Mouse (Mus musculus): ENCODE measurements around the gene March6. TPM values are rescaled to one million over a fixed set of nuclear protein-coding genes. Genes with fewer than 3 reads are reported as not detected.

Gene March6
- polyA plus RNA-seq, 1 experiment, result 23.7 TPM

DNA sequence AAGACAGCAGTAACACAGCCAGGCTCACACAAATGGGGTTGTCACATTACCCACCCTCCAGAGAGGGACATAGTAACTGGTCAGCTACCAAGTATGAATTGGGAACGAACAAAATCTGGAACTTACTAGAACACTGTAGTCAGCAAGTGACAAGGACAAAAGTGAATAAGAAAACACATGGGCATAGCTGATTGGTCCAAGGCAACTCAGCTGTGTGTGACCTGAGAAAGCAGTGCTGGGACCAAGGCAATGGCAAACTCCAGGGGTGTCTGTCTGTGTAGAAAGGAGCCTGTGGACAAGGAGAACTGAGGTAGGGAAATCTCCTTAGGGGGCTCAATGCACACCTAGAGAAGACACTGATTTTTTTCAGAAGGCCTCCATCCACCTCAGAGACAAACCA is 19.1 kb downstream of the March6 start:
- no peak for DNase-seq (ENCODE audit: low read depth)

DNA sequence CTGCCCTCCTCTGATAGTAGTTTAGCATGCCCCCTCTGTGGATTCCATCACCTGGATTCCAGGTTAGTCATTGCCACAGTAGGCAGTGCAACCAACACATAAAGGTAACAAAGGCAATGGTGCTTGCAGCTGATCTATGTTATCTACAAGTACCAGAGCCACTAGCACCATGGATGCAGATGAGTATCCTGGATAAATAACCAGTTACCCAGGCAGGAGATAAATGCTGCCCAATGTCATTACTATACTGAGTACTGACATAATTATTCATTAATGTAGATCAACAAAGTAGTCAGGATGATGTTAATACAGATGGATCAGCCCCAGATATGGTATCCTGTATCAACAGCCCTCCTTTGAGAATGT is 19.5 kb downstream of the March6 start:
- no peak for DNase-seq (ENCODE audit: low read depth)

DNA sequence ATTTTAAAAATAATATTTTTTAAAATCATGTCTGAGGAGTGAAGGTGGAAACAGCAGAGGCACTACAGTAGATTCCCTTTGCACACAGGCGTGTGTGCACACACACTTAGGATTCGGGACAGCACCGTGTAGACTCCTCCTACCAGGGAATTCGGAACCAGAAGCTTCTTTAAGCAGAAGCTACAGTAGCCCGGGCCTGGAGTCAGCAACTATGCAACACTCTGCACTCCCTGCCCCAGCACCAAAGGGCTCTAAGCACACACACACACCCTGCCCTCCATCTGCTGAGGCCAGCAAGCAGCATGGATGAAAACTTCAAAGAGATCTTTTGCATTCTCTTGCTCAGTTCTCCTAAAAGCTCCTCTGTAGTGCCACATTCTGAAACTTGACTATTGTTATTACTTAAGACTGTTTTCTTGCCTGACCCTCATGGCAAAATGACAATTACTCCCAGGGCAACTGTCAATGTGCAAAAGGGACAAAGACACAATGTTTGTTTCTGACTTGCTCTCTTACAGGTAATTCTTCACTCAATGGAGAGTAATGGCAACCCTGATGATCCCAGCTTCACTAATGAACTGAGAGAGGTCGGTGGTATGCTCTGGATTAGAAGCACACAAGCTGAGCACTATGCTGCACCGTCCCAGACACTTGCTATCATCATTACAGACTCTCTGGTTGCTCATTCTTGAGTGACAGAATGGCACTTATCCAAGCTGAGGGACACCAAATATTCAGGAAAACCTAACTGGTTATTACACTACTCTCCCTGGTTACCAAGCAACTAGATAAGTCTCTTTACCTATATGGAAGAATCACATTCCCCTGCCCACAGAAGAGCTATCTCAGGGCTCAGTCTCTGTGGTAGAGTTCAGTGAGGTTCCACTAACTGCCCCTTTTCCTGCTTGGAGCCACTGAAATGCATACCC is 20.1 kb downstream of the March6 start:
- no peak for DNase-seq (ENCODE audit: low read depth)

GRCm38 (mm10) chr15:31505082-31505481 is 25.8 kb downstream of the March6 start:
- DNase-seq (ENCODE audit: low read depth), result no peak

DNA sequence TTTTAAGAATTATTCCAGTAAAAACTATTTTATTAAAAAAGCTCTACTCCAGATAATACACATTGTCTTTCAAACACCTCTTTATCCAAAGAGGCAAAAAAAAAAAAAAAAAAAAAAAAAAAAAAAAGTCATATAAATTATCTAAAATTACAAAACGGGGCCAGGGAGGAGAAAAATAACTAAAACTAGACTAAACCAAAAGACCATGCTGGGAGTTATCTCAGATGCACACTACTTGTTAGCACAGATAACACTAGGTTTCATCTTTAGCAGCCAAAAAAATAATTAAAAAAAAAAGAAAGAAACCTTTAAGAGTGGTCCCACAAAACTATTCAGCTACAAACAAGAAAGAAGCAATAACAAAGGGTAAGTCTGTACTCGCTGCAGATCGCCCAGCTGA is 27.4 kb downstream of the March6 start:
- no peak for DNase-seq (ENCODE audit: low read depth)

GRCm38 (mm10) chr15:31502996-31503395 is 27.9 kb downstream of the March6 start:
- DNase-seq (ENCODE audit: low read depth), result no peak

- no peak for DNase-seq (ENCODE audit: low read depth)
Observed at GRCm38 (mm10) chr15:31502313-31502712, 28.5 kb downstream of the March6 start.

GRCm38 (mm10) chr15:31494803-31495202 is 36.0 kb downstream of the March6 start:
- DNase-seq (ENCODE audit: low read depth), result no peak

- no peak for DNase-seq (ENCODE audit: low read depth)
Observed at GRCm38 (mm10) chr15:31494310-31494709, 36.5 kb downstream of the March6 start.

DNA sequence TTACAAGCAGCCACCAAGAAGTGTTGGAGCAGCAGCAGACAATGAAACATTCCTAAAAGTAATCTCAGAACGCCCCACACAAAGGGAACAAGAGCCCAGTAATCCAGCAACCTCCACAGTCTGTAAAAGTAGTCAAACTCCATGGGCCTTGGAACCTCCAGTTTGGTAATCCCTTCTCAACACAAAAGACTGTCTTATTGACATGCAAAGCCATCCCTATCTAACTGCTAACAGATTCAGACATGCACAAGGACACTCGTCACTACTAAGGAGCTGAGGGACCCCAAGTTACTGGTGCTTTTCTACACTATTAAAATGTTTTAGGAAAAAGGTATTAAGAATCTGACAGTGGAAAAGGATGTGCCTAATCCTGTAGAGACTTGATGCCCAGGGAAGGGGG is 43.4 kb downstream of the March6 start:
- DNase-seq (ENCODE audit: low read depth), result no peak

- DNase-seq (ENCODE audit: low read depth), result no peak
Observed at GRCm38 (mm10) chr15:31476678-31477077, 54.2 kb downstream of the March6 start.

DNA sequence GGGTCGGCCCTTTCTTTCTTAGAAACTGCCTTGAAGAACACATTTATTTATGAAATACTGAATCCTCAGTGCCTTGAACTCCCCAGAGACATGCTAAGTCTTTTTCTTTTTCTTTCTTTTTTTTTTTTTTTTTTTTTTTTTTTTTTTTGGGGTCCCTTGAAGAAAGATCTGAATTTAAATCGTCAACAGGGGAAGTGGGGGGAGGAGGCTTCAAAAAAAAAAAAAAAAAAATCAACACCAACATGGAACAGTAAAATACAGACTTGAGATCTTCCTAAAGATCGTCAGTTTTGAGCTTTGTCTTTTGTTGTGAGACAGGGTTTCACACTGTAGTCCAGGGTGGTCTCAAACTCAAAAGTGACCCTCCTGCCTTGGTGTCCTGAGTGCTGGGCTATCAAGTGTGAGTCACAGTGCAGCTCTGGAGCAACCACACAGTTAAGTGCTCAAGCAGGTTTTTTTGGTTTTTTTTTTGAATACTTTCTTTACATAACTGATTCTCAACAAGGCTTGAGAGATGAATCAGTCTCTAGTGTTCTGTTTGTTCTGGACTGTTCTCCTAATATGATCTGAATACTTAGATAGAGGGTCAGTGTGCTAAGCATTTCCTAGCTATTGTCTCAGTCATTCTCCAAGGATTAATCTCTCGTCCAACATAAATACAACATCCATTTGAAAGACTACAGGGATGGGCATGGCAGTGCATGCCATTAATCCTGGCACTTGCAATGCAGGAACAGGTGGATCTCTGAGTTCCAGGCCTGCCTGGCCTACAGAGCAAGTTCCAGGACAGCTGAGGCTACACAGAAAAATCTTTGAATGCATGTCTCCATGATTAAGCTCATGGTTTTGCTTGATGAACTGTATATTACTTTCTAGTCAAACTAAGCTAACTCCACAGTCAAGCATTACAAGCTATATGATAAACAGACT is 57.9 kb downstream of the March6 start:
- DNase-seq (ENCODE audit: low read depth), result peak; percentile 94

DNA sequence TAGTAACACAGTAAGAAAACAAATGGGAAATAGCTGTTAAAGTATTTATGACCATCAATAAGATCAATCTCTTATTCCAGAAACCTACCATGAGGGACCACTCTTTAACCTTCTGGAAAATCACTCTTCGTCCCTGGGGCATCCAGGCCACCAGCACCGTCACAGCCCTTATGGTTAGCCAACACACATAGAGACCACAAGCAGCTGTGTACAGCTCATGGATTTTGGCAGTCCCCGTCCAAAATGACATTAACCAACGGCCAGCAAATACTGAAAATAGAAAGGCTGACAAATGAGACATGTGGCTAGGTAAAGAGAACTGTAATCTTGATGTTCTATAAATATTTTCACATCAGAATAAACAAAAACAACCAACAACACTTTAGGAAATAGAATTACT is 59.3 kb downstream of the March6 start:
- no peak for DNase-seq (ENCODE audit: low read depth)

GRCm38 (mm10) chr15:31469497-31469896 is 61.4 kb downstream of the March6 start:
- DNase-seq (ENCODE audit: low read depth), result no peak

DNA sequence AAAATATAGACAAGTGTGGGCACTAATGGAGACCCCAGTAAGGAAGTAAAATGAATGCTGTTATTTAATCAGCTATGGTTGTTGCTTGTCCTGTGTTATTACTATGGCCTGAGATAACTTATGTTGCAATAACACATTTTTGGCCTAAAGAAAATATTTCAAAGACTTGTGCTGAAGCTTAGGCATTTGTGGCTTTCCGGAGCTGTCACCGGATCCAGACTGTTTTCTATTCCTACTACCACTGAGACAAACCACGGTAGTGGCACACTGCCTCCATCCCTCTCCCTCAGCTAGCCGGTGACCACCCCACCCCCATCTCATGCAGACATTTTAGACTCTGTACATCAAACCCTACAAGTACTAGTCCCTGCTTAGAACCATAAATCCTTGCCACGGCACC is 62.0 kb downstream of the March6 start:
- DNase-seq (ENCODE audit: low read depth), result no peak

GRCm38 (mm10) chr15:31466749-31467148 is 64.1 kb downstream of the March6 start:
- no peak for DNase-seq (ENCODE audit: low read depth)

- no peak for DNase-seq (ENCODE audit: low read depth)
Observed at GRCm38 (mm10) chr15:31466295-31466694, 64.6 kb downstream of the March6 start.

GRCm38 (mm10) chr15:31465806-31466205 is 65.0 kb downstream of the March6 start:
- no peak for DNase-seq (ENCODE audit: low read depth)

GRCm38 (mm10) chr15:31460571-31460970 is 70.3 kb downstream of the March6 start:
- no peak for DNase-seq (ENCODE audit: low read depth)

DNA sequence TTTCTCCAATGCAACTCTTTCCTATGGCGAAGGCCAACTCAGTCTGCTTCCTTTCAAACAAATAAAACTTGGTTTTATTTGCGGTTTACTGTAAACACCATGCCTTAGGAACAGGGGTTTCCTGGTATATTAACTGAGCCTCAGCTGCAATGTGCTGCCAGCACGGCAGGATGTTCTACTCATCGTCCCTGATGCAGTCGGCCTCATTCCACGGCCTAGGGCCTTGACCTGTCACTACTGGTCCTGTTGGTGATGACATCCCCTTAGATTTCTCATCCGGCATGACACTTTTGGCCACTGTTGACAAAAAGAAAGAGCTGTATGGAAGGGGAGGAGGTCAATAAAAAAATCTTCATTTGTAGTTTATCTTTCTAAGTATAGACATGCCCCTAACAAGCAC is 72.8 kb downstream of the March6 start:
- no peak for DNase-seq (ENCODE audit: low read depth)

DNA sequence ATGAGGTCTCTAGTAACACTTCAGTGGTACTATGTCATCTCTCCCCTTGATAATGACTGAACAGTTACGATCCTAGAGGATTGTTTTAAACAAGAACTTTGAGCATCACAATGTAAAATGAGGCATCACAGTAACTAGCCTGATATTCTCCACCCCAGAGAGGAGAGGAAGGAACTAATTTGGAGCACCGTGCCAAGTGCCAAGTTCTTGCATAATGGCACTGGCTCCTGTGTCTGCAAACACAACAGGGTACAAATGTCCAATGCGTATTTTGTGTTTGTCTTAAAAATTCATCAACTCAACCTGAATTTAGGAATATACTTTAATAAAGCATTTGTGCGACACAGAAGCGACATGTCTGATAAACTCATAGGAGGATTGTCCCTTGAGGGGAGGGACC is 74.5 kb downstream of the March6 start:
- DNase-seq (ENCODE audit: low read depth), result no peak

- DNase-seq (ENCODE audit: low read depth), result no peak
Observed at GRCm38 (mm10) chr15:31454861-31455295, 76.0 kb downstream of the March6 start.
